Mouse (Mus musculus): ENCODE measurements around the gene Pde11a. TPM values are rescaled to one million over a fixed set of nuclear protein-coding genes. Genes with fewer than 3 reads are reported as not detected.
A peak's percentile ranks its signal among the peaks of the same experiment; 100 is the strongest.

Gene Pde11a
- total and polyA plus RNA-seq, 3 experiments, result 0.04 to 2.3 (median 0.38) TPM

DNA sequence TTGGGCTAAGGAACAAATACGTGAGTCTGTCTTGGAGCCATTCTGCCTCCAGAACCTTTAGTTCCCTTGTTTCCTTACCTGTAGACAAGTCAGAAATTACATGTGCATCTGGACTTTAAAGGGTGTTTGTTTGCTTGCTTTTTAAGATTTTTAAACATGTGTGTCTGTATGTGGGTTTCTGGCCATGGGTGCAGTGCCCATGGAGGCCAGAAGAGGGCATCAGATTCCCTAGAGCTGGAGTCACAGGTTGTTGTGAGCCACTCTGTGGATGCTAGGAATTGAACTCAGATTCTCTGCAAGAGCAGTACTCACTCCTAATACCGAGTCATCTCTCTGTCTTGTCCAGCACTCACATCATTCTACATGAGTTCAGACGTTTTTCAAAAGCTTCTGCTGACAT is 53.4 kb downstream of the Pde11a start:
- H3K36me3 ChIP-seq (replicated peaks), result no peaks in the 10 kb centered on the region
- DNase-seq (ENCODE audit: low spot score), result no peak
- H3K4me1 ChIP-seq (ENCODE audit: insufficient read depth, low read depth, low read length), result no peaks in the 10 kb centered on the region
- no peak for ATAC-seq (ENCODE audit: extremely low read depth, insufficient number of reproducible peaks, low FRiP score, poor library complexity, severe bottlenecking)
- H3K9me3 ChIP-seq (replicated peaks), result peaks cover 4% of the 10 kb centered on the region
- H3K4me3 ChIP-seq (ENCODE audit: low read depth, low read length), result no peak overlapping the region
- TF ChIP-seq TAL1 (conservative IDR thresholded peaks at IDR 0.05; ENCODE audit: low read depth, low read length) (no peak), CTCF (IDR thresholded peaks at IDR 0.05; ENCODE audit: low read depth, low read length) (peak; percentile 18)
- H3K27me3 ChIP-seq (ENCODE audit: insufficient read depth, low read length), result no peaks in the 10 kb centered on the region

GRCm38 (mm10) chr2:76283378-76284132 is 55.0 kb downstream of the Pde11a start:
- Histone ChIP-seq H3K27me3 (ENCODE audit: insufficient read depth, low read length) (no peaks in the 10 kb centered on the region), H3K4me3 (ENCODE audit: low read depth, low read length) (no peak overlapping the region), H3K4me1 (ENCODE audit: insufficient read depth, low read depth, low read length) (no peaks in the 10 kb centered on the region), H3K9me3 (replicated peaks) (peaks cover 4% of the 10 kb centered on the region), H3K36me3 (replicated peaks) (no peaks in the 10 kb centered on the region)
- ATAC-seq (ENCODE audit: extremely low read depth, insufficient number of reproducible peaks, low FRiP score, poor library complexity, severe bottlenecking) (no peak), DNase-seq (ENCODE audit: low spot score) (no peak)
- no peak for TF ChIP-seq TAL1 (conservative IDR thresholded peaks at IDR 0.05; ENCODE audit: low read depth, low read length)
- no peak for TF ChIP-seq POLR2AphosphoS5 (IDR thresholded peaks at IDR 0.05; ENCODE audit: insufficient replicate concordance, low read depth, low read length)
- TF ChIP-seq GATA2 (IDR thresholded peaks at IDR 0.05; ENCODE audit: borderline replicate concordance, low read depth, low read length), result no peak
- TF ChIP-seq CTCF (IDR thresholded peaks at IDR 0.05; ENCODE audit: low read depth, low read length), result no peak
- TF ChIP-seq GATA1 (IDR thresholded peaks at IDR 0.05; ENCODE audit: borderline replicate concordance, low read length), result no peak

GRCm38 (mm10) chr2:76269494-76269893 is 69.1 kb downstream of the Pde11a start:
- Histone ChIP-seq H3K9me3 (replicated peaks) (no peaks in the 10 kb centered on the region), H3K4me1 (ENCODE audit: insufficient read depth, low read depth, low read length) (peaks cover 38% of the 10 kb centered on the region), H3K27me3 (ENCODE audit: insufficient read depth, low read length) (no peaks in the 10 kb centered on the region), H3K4me3 (ENCODE audit: low read depth, low read length) (no peak overlapping the region), H3K36me3 (replicated peaks) (no peaks in the 10 kb centered on the region)
- TF ChIP-seq POLR2AphosphoS5 (IDR thresholded peaks at IDR 0.05; ENCODE audit: insufficient replicate concordance, low read depth, low read length), result no peak
- no peak for TF ChIP-seq GATA1 (IDR thresholded peaks at IDR 0.05; ENCODE audit: borderline replicate concordance, low read length)
- TF ChIP-seq GATA2 (IDR thresholded peaks at IDR 0.05; ENCODE audit: borderline replicate concordance, low read depth, low read length), result no peak
- no peak for TF ChIP-seq CTCF (IDR thresholded peaks at IDR 0.05; ENCODE audit: low read depth, low read length)
- no peak for TF ChIP-seq TAL1 (conservative IDR thresholded peaks at IDR 0.05; ENCODE audit: low read depth, low read length)
- no peak for DNase-seq (ENCODE audit: low spot score)
- no peak for ATAC-seq (ENCODE audit: extremely low read depth, insufficient number of reproducible peaks, low FRiP score, poor library complexity, severe bottlenecking)

DNA sequence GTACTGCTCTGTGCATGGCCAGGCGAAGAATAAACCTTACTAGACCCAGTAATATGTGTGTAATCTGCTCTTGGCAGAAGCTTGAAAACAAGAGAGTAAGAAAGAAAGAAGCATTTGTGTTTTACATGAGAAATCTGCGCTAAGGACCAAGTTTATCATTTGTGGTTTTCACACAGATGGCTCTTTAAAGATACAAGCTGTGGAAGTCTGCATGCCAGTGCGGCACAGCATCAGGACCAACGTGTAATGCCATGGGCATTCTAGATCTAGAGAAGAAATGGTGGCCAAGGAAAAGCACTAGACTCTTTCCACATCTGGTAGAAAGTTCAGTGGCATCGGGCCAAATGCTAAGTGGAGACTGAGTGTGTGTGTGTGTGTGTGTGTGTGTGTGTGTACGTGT is 71.2 kb downstream of the Pde11a start:
- DNase-seq (ENCODE audit: low spot score) (no peak), ATAC-seq (ENCODE audit: extremely low read depth, insufficient number of reproducible peaks, low FRiP score, poor library complexity, severe bottlenecking) (no peak)
- no peak for TF ChIP-seq POLR2AphosphoS5 (IDR thresholded peaks at IDR 0.05; ENCODE audit: insufficient replicate concordance, low read depth, low read length)
- no peak for TF ChIP-seq GATA2 (IDR thresholded peaks at IDR 0.05; ENCODE audit: borderline replicate concordance, low read depth, low read length)
- TF ChIP-seq GATA1 (IDR thresholded peaks at IDR 0.05; ENCODE audit: borderline replicate concordance, low read length), result no peak
- no peak for TF ChIP-seq TAL1 (conservative IDR thresholded peaks at IDR 0.05; ENCODE audit: low read depth, low read length)
- no peak for TF ChIP-seq CTCF (IDR thresholded peaks at IDR 0.05; ENCODE audit: low read depth, low read length)
- Histone ChIP-seq H3K9me3 (replicated peaks) (no peaks in the 10 kb centered on the region), H3K4me3 (ENCODE audit: low read depth, low read length) (no peak overlapping the region), H3K27me3 (ENCODE audit: insufficient read depth, low read length) (no peaks in the 10 kb centered on the region), H3K36me3 (replicated peaks) (no peaks in the 10 kb centered on the region), H3K4me1 (ENCODE audit: insufficient read depth, low read depth, low read length) (peaks cover 58% of the 10 kb centered on the region)

GRCm38 (mm10) chr2:76266622-76267021 is 72.0 kb downstream of the Pde11a start:
- no peak for TF ChIP-seq GATA1 (IDR thresholded peaks at IDR 0.05; ENCODE audit: borderline replicate concordance, low read length)
- TF ChIP-seq CTCF (IDR thresholded peaks at IDR 0.05; ENCODE audit: low read depth, low read length), result no peak
- no peak for TF ChIP-seq POLR2AphosphoS5 (IDR thresholded peaks at IDR 0.05; ENCODE audit: insufficient replicate concordance, low read depth, low read length)
- no peak for TF ChIP-seq GATA2 (IDR thresholded peaks at IDR 0.05; ENCODE audit: borderline replicate concordance, low read depth, low read length)
- TF ChIP-seq TAL1 (conservative IDR thresholded peaks at IDR 0.05; ENCODE audit: low read depth, low read length), result no peak
- H3K27me3 ChIP-seq (ENCODE audit: insufficient read depth, low read length), result no peaks in the 10 kb centered on the region
- H3K4me3 ChIP-seq (ENCODE audit: low read depth, low read length), result no peak overlapping the region
- H3K9me3 ChIP-seq (replicated peaks), result no peaks in the 10 kb centered on the region
- peaks cover 63% of the 10 kb centered on the region for H3K4me1 ChIP-seq (ENCODE audit: insufficient read depth, low read depth, low read length)
- no peaks in the 10 kb centered on the region for H3K36me3 ChIP-seq (replicated peaks)
- DNase-seq (ENCODE audit: low spot score), result no peak
- ATAC-seq (ENCODE audit: extremely low read depth, insufficient number of reproducible peaks, low FRiP score, poor library complexity, severe bottlenecking), result no peak

DNA sequence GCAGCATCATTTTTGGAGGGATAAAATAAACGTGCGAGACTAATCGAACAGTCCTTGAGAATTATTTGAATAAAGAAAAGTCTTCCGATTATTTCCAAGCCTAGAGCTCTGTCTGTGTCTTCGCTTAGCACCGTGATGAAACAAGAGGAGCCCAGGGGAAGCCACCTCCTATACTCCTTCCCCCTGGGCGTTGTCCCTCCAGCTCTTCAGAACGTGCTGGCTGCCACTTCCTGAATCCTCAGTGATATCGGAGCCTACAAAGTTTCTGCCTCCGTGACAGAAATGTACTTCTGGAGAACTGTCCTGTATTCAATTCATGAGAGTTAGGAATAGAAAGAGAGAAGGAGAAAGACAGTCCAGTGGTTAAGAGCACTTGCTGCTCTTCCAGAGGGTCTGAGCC is 74.3 kb downstream of the Pde11a start:
- no peaks in the 10 kb centered on the region for H3K27me3 ChIP-seq (ENCODE audit: insufficient read depth, low read length)
- ATAC-seq (ENCODE audit: extremely low read depth, insufficient number of reproducible peaks, low FRiP score, poor library complexity, severe bottlenecking) (peak; percentile 67), DNase-seq (ENCODE audit: low spot score) (peak; percentile 9)
- peaks cover 63% of the 10 kb centered on the region for H3K4me1 ChIP-seq (ENCODE audit: insufficient read depth, low read depth, low read length)
- no peaks in the 10 kb centered on the region for H3K9me3 ChIP-seq (replicated peaks)
- H3K4me3 ChIP-seq (ENCODE audit: low read depth, low read length), result no peak overlapping the region
- no peaks in the 10 kb centered on the region for H3K36me3 ChIP-seq (replicated peaks)
- no peak for TF ChIP-seq GATA1 (IDR thresholded peaks at IDR 0.05; ENCODE audit: borderline replicate concordance, low read length)
- no peak for TF ChIP-seq TAL1 (conservative IDR thresholded peaks at IDR 0.05; ENCODE audit: low read depth, low read length)
- TF ChIP-seq POLR2AphosphoS5 (IDR thresholded peaks at IDR 0.05; ENCODE audit: insufficient replicate concordance, low read depth, low read length), result no peak
- no peak for TF ChIP-seq GATA2 (IDR thresholded peaks at IDR 0.05; ENCODE audit: borderline replicate concordance, low read depth, low read length)
- no peak for TF ChIP-seq CTCF (IDR thresholded peaks at IDR 0.05; ENCODE audit: low read depth, low read length)
